ENCODE assay signal across 27 mouse cellular contexts in genomic region chr13:73453503-73454217, GRCm38 (mm10). TPM values are rescaled to one million over a fixed set of nuclear protein-coding genes. Genes with fewer than 3 reads are reported as not detected.
DNase-seq lines count a peak whose midpoint lies in the region; ATAC-seq and TF ChIP-seq lines count a peak whose summit lies in the region.
"Had no signal": no experiment of that assay in that cellular context is flagged by ENCODE, and none has a peak within 500 bp of the region (broad histone marks: within the 10 kb centered on the region; RNA-seq: fewer than 3 reads in every experiment).

No protein-coding gene starts in this region.

- CTCF ChIA-PET in Patski (lab: Charles Lee): interaction anchor here (0.6 to 1.1 kb wide), 2 partner anchors 12 to 13 kb away, joined by 3 read pairs; no protein-coding TSS in a partner anchor

- TF ChIP-seq EP300 in liver, postnatal 0 days (IDR thresholded peaks at IDR 0.05; ENCODE audit: low read depth): no peak

- no peak overlapping the region for H3K4me3 ChIP-seq in liver, embryonic 15.5 days (replicated peaks)
- H3K4me3 ChIP-seq in liver, postnatal 0 days (ENCODE audit: low read depth, low read length): no peak overlapping the region
- H3K4me3 ChIP-seq in lung, embryonic 16.5 days (ENCODE audit: low read length): no peak overlapping the region
- H3K4me3 ChIP-seq in left cerebral cortex, adult 2 months: no peak overlapping the region
- H3K4me3 ChIP-seq: embryonic facial prominence, embryonic 12.5 days; embryonic facial prominence, embryonic 15.5 days; forebrain, embryonic 15.5 days; heart, embryonic 12.5 days; heart, embryonic 15.5 days; hindbrain, embryonic 10.5 days had no signal

- ATAC-seq in liver, embryonic 15.5 days (ENCODE audit: insufficient read depth): no peak
- ATAC-seq in liver, postnatal 0 days: no peak
- peak; percentile 76 for ATAC-seq in Patski
- peak; percentile 71 for ATAC-seq in lung, embryonic 16.5 days (ENCODE audit: low read depth)
- no peak for ATAC-seq in megakaryocyte progenitor cell, adult 5-6 weeks (replicated peaks; ENCODE audit: poor library complexity)
- ATAC-seq: forebrain, embryonic 15.5 days; hindbrain, postnatal 0 days had no signal

- H3K27me3 ChIP-seq in liver, embryonic 15.5 days: no peaks in the 10 kb centered on the region
- H3K27me3 ChIP-seq in liver, postnatal 0 days (ENCODE audit: insufficient read depth, low read length): no peaks in the 10 kb centered on the region
- no peaks in the 10 kb centered on the region for H3K27me3 ChIP-seq in Patski
- H3K27me3 ChIP-seq in lung, embryonic 16.5 days (ENCODE audit: control insufficient read depth, insufficient read depth, low read depth, low read length): no peaks in the 10 kb centered on the region
- H3K27me3 ChIP-seq: embryonic facial prominence, embryonic 12.5 days; embryonic facial prominence, embryonic 15.5 days; forebrain, embryonic 15.5 days; heart, embryonic 12.5 days had no signal

- TF ChIP-seq CTCF in liver, postnatal 0 days (IDR thresholded peaks at IDR 0.05; ENCODE audit: low read depth): no peak
- TF ChIP-seq CTCF in Patski (IDR thresholded peaks at IDR 0.05): no peak
- TF ChIP-seq CTCF in left cerebral cortex, adult 2 months (IDR thresholded peaks at IDR 0.05): no peak

- POLR2A ChIA-PET in Patski (lab: Charles Lee): no interaction called here

- intact Hi-C loops in left cerebral cortex, adult 2 months (cut with DNase I): no loop called here
- intact Hi-C loops in left cerebral cortex, postnatal 4 days (cut with DNase I): no loop called here

- no peak overlapping the region for H3K27ac ChIP-seq in liver, embryonic 15.5 days (replicated peaks)
- H3K27ac ChIP-seq in liver, postnatal 0 days (ENCODE audit: low read depth): no peak overlapping the region
- peak overlapping the region; percentile 72 for H3K27ac ChIP-seq in lung, embryonic 16.5 days (ENCODE audit: low read length)
- no peak overlapping the region for H3K27ac ChIP-seq in left cerebral cortex, adult 2 months
- H3K27ac ChIP-seq: embryonic facial prominence, embryonic 12.5 days; embryonic facial prominence, embryonic 15.5 days; forebrain, embryonic 15.5 days; heart, embryonic 15.5 days; hindbrain, embryonic 10.5 days; hindbrain, embryonic 14.5 days; hindbrain, postnatal 0 days had no signal

- H3K9ac ChIP-seq in liver, embryonic 15.5 days: 0 out of 2 replicates have a peak overlapping the region, but pooled peaks have one; percentile 32
- no peak overlapping the region for H3K9ac ChIP-seq in liver, postnatal 0 days (replicated peaks)
- H3K9ac ChIP-seq in lung, embryonic 16.5 days (ENCODE audit: low read length): no peak overlapping the region
- H3K9ac ChIP-seq: embryonic facial prominence, embryonic 12.5 days; embryonic facial prominence, embryonic 15.5 days; forebrain, embryonic 15.5 days; heart, embryonic 12.5 days; heart, embryonic 15.5 days; hindbrain, embryonic 14.5 days had no signal

- no peaks in the 10 kb centered on the region for H3K36me3 ChIP-seq in liver, embryonic 15.5 days (replicated peaks)
- H3K36me3 ChIP-seq in liver, postnatal 0 days (replicated peaks; ENCODE audit: insufficient read depth, low read length): no peaks in the 10 kb centered on the region
- no peaks in the 10 kb centered on the region for H3K36me3 ChIP-seq in lung, embryonic 16.5 days (ENCODE audit: control insufficient read depth, insufficient read depth, low read length)
- H3K36me3 ChIP-seq: embryonic facial prominence, embryonic 12.5 days; embryonic facial prominence, embryonic 15.5 days; forebrain, embryonic 15.5 days; G1E; heart, embryonic 12.5 days; heart, embryonic 15.5 days; hindbrain, embryonic 10.5 days had no signal

- H3K9me3 ChIP-seq in liver, embryonic 15.5 days (replicated peaks): no peaks in the 10 kb centered on the region
- H3K9me3 ChIP-seq in liver, postnatal 0 days (ENCODE audit: low read length): no peaks in the 10 kb centered on the region
- no peaks in the 10 kb centered on the region for H3K9me3 ChIP-seq in lung, embryonic 16.5 days (ENCODE audit: control insufficient read depth, low read length)
- H3K9me3 ChIP-seq: embryonic facial prominence, embryonic 12.5 days; embryonic facial prominence, embryonic 15.5 days; forebrain, embryonic 15.5 days; heart, embryonic 12.5 days; heart, embryonic 15.5 days; hindbrain, embryonic 10.5 days had no signal

- in situ Hi-C loops in Patski (cut with MboI; ENCODE audit: low pct_unique_long_range_greater_than_20kb): no loop called here

- DNase-seq in liver, postnatal 0 days: no peak
- no peak for DNase-seq in Patski (ENCODE audit: low read depth, low spot score)
- DNase-seq in lung, postnatal 25 days (ENCODE audit: low spot score): peak; percentile 69
- no peak for DNase-seq in left cerebral cortex, adult 2 months (ENCODE audit: extremely low spot score in 1 of 2, low spot score in 2 of 2)
- no peak for DNase-seq in left cerebral cortex, postnatal 4 days
- DNase-seq: adrenal gland, adult 2 months; adrenal gland, postnatal 14 days; B cell, adult 2 months; cerebellum, adult 11 months; cerebellum, adult 2 months; cerebellum, adult 9-11 months; cerebellum, postnatal 25 days; gastrocnemius, postnatal 25 days; heart, postnatal 10 days; heart, postnatal 36 days had no signal

- peaks cover 45% of the 10 kb centered on the region for H3K4me1 ChIP-seq in liver, embryonic 15.5 days (replicated peaks)
- no peaks in the 10 kb centered on the region for H3K4me1 ChIP-seq in liver, postnatal 0 days (ENCODE audit: insufficient read depth)
- peaks cover 16% of the 10 kb centered on the region for H3K4me1 ChIP-seq in lung, embryonic 16.5 days (replicated peaks; ENCODE audit: control insufficient read depth, insufficient read depth, low read length)
- H3K4me1 ChIP-seq: embryonic facial prominence, embryonic 12.5 days; embryonic facial prominence, embryonic 15.5 days; forebrain, embryonic 15.5 days; heart, embryonic 12.5 days; heart, embryonic 15.5 days; hindbrain, embryonic 10.5 days had no signal

- WGBS in liver, embryonic 15.5 days (ENCODE audit: insufficient replicate concordance): 77% methylated on average over 3 of the region's 3 CpGs
- WGBS in liver, postnatal 0 days (ENCODE audit: insufficient replicate concordance): 87% methylated on average over 3 of the region's 3 CpGs
- WGBS in lung, embryonic 16.5 days: 50% methylated on average over 3 of the region's 3 CpGs

- H3K4me2 ChIP-seq in liver, embryonic 15.5 days: no peak overlapping the region
- no peak overlapping the region for H3K4me2 ChIP-seq in liver, postnatal 0 days (ENCODE audit: low read depth, low read length)
- H3K4me2 ChIP-seq in lung, embryonic 16.5 days (ENCODE audit: low read depth, low read length): no peak overlapping the region
- H3K4me2 ChIP-seq: embryonic facial prominence, embryonic 12.5 days; embryonic facial prominence, embryonic 15.5 days; forebrain, embryonic 15.5 days; heart, embryonic 12.5 days; heart, embryonic 15.5 days; hindbrain, embryonic 14.5 days had no signal

RNA-seq across cellular contexts. Expression of gene Lpcat1, which starts 13.3 kb away (rescaled TPM):
- 73.8 and 78.2 TPM in 2 replicates for polyA plus RNA-seq in liver, embryonic 15.5 days (2015; fragmentation: Nextera tagmentation; extraction: Ambion mirVana)
- polyA plus RNA-seq in liver, postnatal 0 days (2015; fragmentation: Nextera tagmentation; extraction: Ambion mirVana): 31.0 and 32.4 TPM in 2 replicates
- polyA plus RNA-seq in Patski (2021): 73.9 TPM
- polyA plus RNA-seq in lung, embryonic 16.5 days (2015; fragmentation: Nextera tagmentation; extraction: Ambion mirVana): 119 and 140 TPM in 2 replicates
- 12.7 and 13.5 TPM in 2 replicates for total RNA-seq in megakaryocyte progenitor cell, adult 5-6 weeks (2015)
- 21.6 and 26.5 TPM in 2 replicates for total RNA-seq in megakaryocyte progenitor cell, adult 5-6 weeks (2017)
- 10 to 100 TPM; 40.8 to 47.2 TPM for total RNA-seq in left cerebral cortex, adult 2 months (2021)
- total RNA-seq in left cerebral cortex, postnatal 4 days (2021): 100 to 1,000 TPM in 1 of 2 experiments, 10 to 100 TPM in 1; 95.5 to 106 TPM
- polyA plus RNA-seq: G1E had no signal

Comparison
In these comparisons a context has a peak if more than half of its experiments do, and no peak if none do; other contexts are left out.
1. ATAC-seq: peak in Patski (single experiment) and lung, embryonic 16.5 days (single experiment); none in liver, embryonic 15.5 days (single experiment), liver, postnatal 0 days (single experiment) and megakaryocyte progenitor cell, adult 5-6 weeks (single experiment).